Mouse (Mus musculus) embryonic facial prominence, embryonic 15.5 days (tissue): ENCODE measurements around the gene Sec24b. TPM values are rescaled to one million over a fixed set of nuclear protein-coding genes. Genes with fewer than 3 reads are reported as not detected.

Source experiments
- ATAC-seq: fragments of 200-750 bp; cut with Nextera tagmentation; 2 replicates; pipeline ENCODE4 v1.8.0; 2017; ENCODE audit warnings: low read depth, moderate TSS enrichment; ENCODE audit not compliant: insufficient number of reproducible peaks, low FRiP score, low TSS enrichment
- H3K27ac ChIP-seq: fragments of 300-500 bp; sonication (generic); replicated peaks from 2 replicates; pipeline ENCODE4 v1.5.1; 2015; ENCODE audit warnings: mild to moderate bottlenecking, inconsistent platforms
- H3K27me3 ChIP-seq: fragments of 300-500 bp; sonication (generic); 2 replicates; pipeline ENCODE4 v1.6.1; 2015; ENCODE audit warnings: inconsistent platforms
- H3K36me3 ChIP-seq: fragments of 300-500 bp; sonication (generic); 2 replicates; pipeline ENCODE4 v1.6.1; 2015; ENCODE audit warnings: mild to moderate bottlenecking, inconsistent platforms
- H3K4me1 ChIP-seq: fragments of 300-500 bp; sonication (generic); 2 replicates; pipeline ENCODE4 v1.6.1; 2015; ENCODE audit warnings: inconsistent platforms
- H3K4me2 ChIP-seq: fragments of 300-500 bp; sonication (generic); replicated peaks from 2 replicates; pipeline ENCODE4 v1.6.1; 2015; ENCODE audit warnings: mild to moderate bottlenecking, inconsistent platforms
- H3K4me3 ChIP-seq: fragments of 300-500 bp; sonication (generic); replicated peaks from 2 replicates; pipeline ENCODE4 v1.5.1; 2015; ENCODE audit warnings: mild to moderate bottlenecking, inconsistent platforms
- H3K9ac ChIP-seq: fragments of 300-500 bp; sonication (generic); 2 replicates; pipeline ENCODE4 v1.6.1; 2015; ENCODE audit warnings: inconsistent platforms
- H3K9me3 ChIP-seq: fragments of 300-500 bp; sonication (generic); replicated peaks from 2 replicates; pipeline ENCODE4 v1.6.1; 2016; ENCODE audit warnings: inconsistent platforms
- WGBS: fragments of 180-500 bp; shearing (Covaris S2); methylation state at CpG from one replicate; pipeline ENCODE4 v1.1.7; 2015; 5-methylcytosine and 5-hydroxymethylcytosine counted together
- polyA plus RNA-seq: library from polyadenylated mRNA; unstranded; fragments of >200 nt; fragmentation: Nextera tagmentation; extraction: Ambion mirVana; gene quantifications from 2 replicates; pipeline ENCODE4 v1.2.1, GENCODE M21; 2015

Sec24b gene
- polyA plus RNA-seq, 1 experiment from 2014 or later, result 36.3 TPM

DNA sequence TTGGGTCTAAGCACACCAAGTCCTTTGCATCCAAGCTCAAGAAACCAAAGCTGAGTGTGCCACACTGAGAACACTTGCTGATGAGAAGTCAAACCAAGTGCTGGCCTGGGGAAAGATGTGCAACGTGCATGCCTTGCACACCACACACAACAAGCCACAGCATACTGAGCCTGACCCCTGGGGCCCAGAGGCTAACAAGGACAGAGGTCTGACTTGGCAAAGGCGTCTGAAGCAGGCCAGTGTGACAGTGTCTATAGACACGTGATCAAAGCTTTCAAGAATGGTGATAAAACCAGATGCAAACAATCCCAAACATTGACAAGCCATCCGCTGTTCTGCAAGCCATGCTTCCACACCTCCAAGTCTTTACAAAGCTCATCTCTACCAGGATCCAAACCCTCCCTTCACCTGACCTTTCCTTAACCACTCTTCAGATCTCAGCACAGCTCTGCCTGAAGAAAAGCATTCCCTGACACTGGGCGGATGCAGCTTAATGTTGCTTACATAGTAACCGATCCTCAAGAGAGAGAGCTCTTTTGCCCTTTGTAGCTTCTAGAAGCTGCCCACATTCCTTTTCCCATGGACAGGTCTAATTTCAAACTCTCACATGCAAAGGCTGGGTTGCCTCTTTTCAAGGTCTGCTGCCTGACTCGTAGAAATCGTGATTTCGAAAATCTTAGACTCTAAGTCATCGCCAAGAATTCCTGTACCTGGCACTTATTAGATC lies 7.8 kb downstream of the Sec24b start:
- H3K9ac ChIP-seq, result no peak overlapping the region
- H3K27ac ChIP-seq, result no peak overlapping the region
- no peaks in the 10 kb centered on the region for H3K27me3 ChIP-seq
- H3K4me2 ChIP-seq, result no peak overlapping the region
- no peak for ATAC-seq
- H3K4me3 ChIP-seq, result no peak overlapping the region
- H3K36me3 ChIP-seq, result no peaks in the 10 kb centered on the region
- 54% methylated on average over 10 of the region's 10 CpGs for WGBS
- no peaks in the 10 kb centered on the region for H3K9me3 ChIP-seq
- H3K4me1 ChIP-seq, result peaks cover 42% of the 10 kb centered on the region

DNA sequence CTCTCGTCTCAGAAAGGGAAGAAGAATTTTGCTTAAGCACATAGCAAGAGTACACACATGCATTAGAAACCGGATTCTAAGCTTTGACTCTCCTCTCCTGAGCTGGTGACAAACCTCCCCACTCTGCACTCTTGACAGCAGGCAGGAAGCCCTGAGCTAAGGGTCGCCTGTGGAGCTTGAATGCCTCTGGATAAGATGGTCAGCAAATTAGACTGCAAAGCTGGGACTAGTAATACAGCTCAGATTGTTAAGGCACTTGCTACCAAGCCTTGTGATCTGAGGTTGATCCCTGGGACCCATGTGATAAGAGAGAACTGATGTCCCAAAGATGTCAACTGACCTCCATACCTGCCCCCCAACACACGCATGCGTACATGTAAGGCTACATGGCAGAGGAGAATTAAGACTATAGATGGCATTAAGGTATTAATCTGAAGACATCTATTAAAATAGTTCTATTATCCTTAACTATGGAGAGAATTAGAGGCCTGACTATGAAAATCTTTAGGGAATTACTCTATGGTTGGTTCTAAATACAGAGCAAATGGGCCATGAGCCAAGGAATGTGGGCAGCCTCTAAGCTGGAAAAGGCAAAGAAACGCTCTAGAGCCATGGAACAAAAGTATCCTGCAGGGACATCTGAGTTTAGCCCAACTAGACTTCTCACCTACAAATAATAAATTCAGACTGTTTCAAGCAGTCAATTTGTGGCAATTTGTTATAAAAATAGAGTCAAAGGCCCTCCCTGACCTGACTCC lies 8.6 kb downstream of the Sec24b start:
- WGBS, result 64% methylated on average over 6 of the region's 6 CpGs
- no peaks in the 10 kb centered on the region for H3K9me3 ChIP-seq
- H3K4me3 ChIP-seq, result no peak overlapping the region
- no peaks in the 10 kb centered on the region for H3K27me3 ChIP-seq
- H3K9ac ChIP-seq, result no peak overlapping the region
- no peaks in the 10 kb centered on the region for H3K36me3 ChIP-seq
- ATAC-seq, result no peak
- H3K4me1 ChIP-seq, result peaks cover 35% of the 10 kb centered on the region
- no peak overlapping the region for H3K27ac ChIP-seq
- no peak overlapping the region for H3K4me2 ChIP-seq

DNA sequence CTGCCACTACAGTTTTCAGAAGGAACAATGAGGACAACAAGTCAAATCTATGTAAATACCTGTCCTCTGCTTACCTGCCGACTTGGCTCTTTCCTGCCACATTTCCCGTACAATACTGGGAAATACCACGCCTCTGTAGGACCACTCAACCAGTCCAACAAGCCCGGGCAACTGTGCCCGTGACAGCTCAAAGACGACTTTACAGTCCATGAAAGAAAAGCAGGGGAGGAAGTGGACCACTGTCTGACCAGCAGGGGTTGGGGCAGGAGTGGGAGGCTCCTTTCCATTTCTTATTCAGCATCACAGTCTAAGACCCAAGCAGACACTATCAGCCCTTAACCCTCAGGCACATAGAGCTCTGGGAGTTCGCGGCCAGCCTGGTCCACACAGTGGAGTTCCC lies 9.2 kb downstream of the Sec24b start:
- no peak overlapping the region for H3K4me3 ChIP-seq
- no peaks in the 10 kb centered on the region for H3K36me3 ChIP-seq
- WGBS, result 82% methylated on average over 8 of the region's 8 CpGs
- H3K4me2 ChIP-seq, result no peak overlapping the region
- no peaks in the 10 kb centered on the region for H3K27me3 ChIP-seq
- no peaks in the 10 kb centered on the region for H3K9me3 ChIP-seq
- no peak overlapping the region for H3K27ac ChIP-seq
- no peak for ATAC-seq
- H3K4me1 ChIP-seq, result peaks cover 31% of the 10 kb centered on the region
- no peak overlapping the region for H3K9ac ChIP-seq

DNA sequence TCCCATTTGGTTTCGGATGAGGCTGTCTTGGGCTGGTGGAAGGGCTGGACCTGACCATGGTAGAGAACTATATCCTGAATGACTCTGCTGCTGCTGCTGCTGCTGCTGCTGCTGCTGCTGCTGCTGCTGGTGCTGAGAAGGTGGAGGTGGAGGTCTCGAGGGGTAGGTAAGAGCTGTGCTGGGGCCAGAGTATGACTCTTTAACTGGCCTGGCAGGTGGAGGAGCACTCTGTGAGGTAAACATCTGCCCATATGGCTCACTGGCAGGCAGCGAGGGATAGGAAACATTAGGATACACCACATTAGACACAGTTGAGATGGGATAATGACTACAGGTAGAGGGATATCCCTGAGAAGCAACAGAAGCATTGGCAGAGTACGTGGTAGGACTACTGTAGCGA lies 20.6 kb downstream of the Sec24b start:
- H3K27ac ChIP-seq, result no peak overlapping the region
- WGBS, result 91% methylated on average over 5 of the region's 5 CpGs
- peaks cover 6% of the 10 kb centered on the region; the same call in 1 of the 2 replicates for H3K9me3 ChIP-seq
- no peak overlapping the region for H3K4me2 ChIP-seq
- ATAC-seq, result no peak
- H3K4me1 ChIP-seq, result no peaks in the 10 kb centered on the region
- H3K36me3 ChIP-seq, result peaks cover 47% of the 10 kb centered on the region
- no peaks in the 10 kb centered on the region for H3K27me3 ChIP-seq
- no peak overlapping the region for H3K9ac ChIP-seq
- H3K4me3 ChIP-seq, result no peak overlapping the region

DNA sequence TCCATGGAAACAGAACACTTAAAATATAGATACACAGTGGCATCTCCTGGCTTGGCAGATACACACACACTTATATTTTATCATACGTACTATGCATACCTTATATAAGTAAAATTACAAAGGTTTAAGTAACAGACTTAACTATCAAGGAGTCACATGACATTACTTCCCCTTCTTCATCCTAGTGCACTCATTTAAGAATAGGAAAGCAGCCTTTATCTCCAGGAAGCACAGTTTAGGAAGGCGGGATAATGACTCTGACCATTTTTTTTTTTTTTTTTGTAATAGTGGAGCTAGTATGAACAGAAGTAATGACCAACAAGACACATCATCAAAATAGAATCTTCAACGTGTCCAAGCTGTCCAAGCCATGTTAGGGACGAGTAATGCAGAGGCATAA lies 21.3 kb downstream of the Sec24b start:
- no peak for ATAC-seq
- Histone ChIP-seq H3K4me1 (no peaks in the 10 kb centered on the region), H3K9ac (no peak overlapping the region), H3K4me3 (no peak overlapping the region), H3K9me3 (peaks cover 6% of the 10 kb centered on the region; the same call in 1 of the 2 replicates), H3K27ac (no peak overlapping the region), H3K4me2 (no peak overlapping the region), H3K36me3 (peaks cover 53% of the 10 kb centered on the region), H3K27me3 (no peaks in the 10 kb centered on the region)
- WGBS, result 94% methylated on average over 4 of the region's 4 CpGs

DNA sequence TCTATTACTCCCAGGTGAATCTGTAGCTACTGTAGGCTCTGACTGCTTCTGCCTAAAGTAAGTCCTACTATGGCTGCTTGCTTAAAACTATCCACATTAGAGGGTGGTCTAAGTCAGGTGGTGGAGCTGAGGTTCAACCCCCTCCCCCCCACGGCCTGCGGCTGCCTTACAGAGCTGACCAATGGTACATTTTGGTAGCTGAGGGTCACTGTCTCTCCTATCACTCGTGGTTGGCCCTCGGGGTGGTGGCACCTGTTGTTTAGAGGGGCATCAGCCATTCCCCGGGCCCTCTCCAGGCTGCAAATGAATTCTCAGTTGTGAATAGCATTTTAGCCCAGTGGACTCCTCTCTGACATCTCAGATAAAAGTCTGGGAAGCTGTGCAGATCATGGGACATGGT lies 32.6 kb downstream of the Sec24b start:
- H3K9ac ChIP-seq, result no peak overlapping the region
- no peak overlapping the region for H3K27ac ChIP-seq
- H3K4me3 ChIP-seq, result no peak overlapping the region
- H3K36me3 ChIP-seq, result peaks cover 74% of the 10 kb centered on the region
- H3K27me3 ChIP-seq, result no peaks in the 10 kb centered on the region
- H3K4me2 ChIP-seq, result no peak overlapping the region
- 95% methylated on average over 5 of the region's 5 CpGs for WGBS
- H3K9me3 ChIP-seq, result no peaks in the 10 kb centered on the region
- no peak for ATAC-seq
- H3K4me1 ChIP-seq, result no peaks in the 10 kb centered on the region

DNA sequence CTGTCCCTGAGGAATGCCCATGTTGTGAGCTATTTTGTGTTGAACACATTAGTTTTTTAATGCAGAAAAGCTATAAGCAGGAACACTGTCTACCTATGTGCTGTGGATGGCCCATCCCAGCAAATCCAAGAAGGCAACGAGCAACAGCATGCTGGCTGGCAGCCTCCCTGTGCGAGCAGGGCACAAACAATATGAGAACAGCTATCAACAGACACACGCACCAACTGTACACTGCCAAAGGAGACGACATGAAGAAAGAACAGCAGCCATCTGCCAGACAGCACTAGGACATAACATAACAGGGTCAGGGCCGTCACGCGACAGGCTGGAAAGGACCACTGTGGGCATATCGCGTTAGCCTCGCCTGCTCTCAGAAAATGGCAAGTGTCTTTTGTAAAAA lies 35.2 kb downstream of the Sec24b start:
- Histone ChIP-seq H3K9ac (no peak overlapping the region), H3K4me1 (no peaks in the 10 kb centered on the region), H3K4me2 (no peak overlapping the region), H3K27ac (no peak overlapping the region), H3K36me3 (peaks cover 67% of the 10 kb centered on the region), H3K9me3 (no peaks in the 10 kb centered on the region), H3K4me3 (no peak overlapping the region), H3K27me3 (no peaks in the 10 kb centered on the region)
- WGBS, result 91% methylated on average over 10 of the region's 10 CpGs
- no peak for ATAC-seq

DNA sequence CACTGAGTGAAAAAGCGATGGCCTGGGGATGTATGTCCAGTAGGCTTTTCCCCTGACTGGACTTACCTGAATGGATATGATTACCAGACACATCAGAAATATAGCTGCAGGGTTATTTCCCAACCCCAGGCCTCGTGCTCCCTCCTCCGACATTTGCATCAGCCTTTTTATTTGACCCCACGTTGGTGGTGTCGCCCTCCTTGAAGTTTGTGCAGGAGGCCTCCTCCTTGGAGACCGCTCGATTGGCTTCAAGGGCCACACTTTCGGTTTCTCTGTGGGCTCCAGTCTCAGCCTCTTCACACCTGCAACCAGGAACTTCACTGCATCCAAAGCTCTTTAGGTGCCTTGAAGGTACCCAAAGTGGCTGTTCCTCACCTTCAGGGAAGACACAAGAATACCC lies 35.8 kb downstream of the Sec24b start:
- Histone ChIP-seq H3K27ac (no peak overlapping the region), H3K36me3 (peaks cover 63% of the 10 kb centered on the region), H3K4me2 (no peak overlapping the region), H3K27me3 (no peaks in the 10 kb centered on the region), H3K4me3 (no peak overlapping the region), H3K9ac (no peak overlapping the region), H3K4me1 (no peaks in the 10 kb centered on the region), H3K9me3 (no peaks in the 10 kb centered on the region)
- 92% methylated on average over 8 of the region's 8 CpGs for WGBS
- ATAC-seq, result no peak

DNA sequence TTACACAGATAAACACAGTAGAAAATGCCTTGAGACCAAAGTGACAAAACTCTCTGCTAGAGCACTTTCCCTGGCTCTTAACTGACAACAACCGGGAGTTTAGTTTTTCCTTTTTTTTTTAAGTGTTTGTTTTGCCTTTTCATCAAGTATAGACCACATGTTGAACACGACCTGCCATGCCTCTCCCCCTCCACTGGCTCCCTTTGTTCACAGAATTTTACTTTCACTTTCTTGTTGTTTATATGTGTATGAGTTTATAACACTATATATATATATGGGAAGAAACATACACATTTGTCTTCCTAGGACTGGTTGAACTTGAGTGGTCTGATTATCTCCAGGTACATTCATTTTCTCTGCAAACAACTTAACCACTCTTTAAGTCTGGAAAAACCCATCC lies 48.4 kb downstream of the Sec24b start:
- H3K9ac ChIP-seq, result no peak overlapping the region
- peaks cover 24% of the 10 kb centered on the region for H3K36me3 ChIP-seq
- no peaks in the 10 kb centered on the region for H3K4me1 ChIP-seq
- no peaks in the 10 kb centered on the region for H3K9me3 ChIP-seq
- H3K27me3 ChIP-seq, result no peaks in the 10 kb centered on the region
- ATAC-seq, result no peak
- 64% methylated on average over 2 of the region's 2 CpGs for WGBS
- H3K4me2 ChIP-seq, result no peak overlapping the region
- H3K4me3 ChIP-seq, result no peak overlapping the region
- no peak overlapping the region for H3K27ac ChIP-seq

DNA sequence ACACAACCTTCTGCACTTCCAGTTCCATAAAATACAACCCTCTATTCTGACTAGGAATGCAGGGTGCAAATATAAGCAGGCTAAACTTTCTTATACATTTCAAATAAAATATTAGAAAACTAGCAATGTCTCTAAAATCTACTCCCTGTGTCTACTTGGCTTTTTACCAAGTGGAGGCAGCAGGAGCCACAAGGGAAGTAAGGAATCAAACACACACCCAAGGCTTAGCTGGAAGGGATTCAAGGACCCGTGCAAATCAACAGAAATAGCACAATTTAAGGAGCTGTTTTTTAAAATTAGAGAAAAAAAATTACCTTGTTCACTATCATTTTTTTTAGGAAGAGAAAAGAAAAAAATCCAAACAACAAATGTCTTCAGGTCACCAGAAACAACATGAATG lies 50.1 kb downstream of the Sec24b start:
- no peak overlapping the region for H3K4me2 ChIP-seq
- no peaks in the 10 kb centered on the region for H3K9me3 ChIP-seq
- H3K9ac ChIP-seq, result no peak overlapping the region
- H3K27ac ChIP-seq, result no peak overlapping the region
- no peak overlapping the region for H3K4me3 ChIP-seq
- ATAC-seq, result no peak
- H3K4me1 ChIP-seq, result no peaks in the 10 kb centered on the region
- WGBS, result 61% methylated on average over 1 of the region's 1 CpGs
- H3K27me3 ChIP-seq, result no peaks in the 10 kb centered on the region
- H3K36me3 ChIP-seq, result peaks cover 30% of the 10 kb centered on the region

DNA sequence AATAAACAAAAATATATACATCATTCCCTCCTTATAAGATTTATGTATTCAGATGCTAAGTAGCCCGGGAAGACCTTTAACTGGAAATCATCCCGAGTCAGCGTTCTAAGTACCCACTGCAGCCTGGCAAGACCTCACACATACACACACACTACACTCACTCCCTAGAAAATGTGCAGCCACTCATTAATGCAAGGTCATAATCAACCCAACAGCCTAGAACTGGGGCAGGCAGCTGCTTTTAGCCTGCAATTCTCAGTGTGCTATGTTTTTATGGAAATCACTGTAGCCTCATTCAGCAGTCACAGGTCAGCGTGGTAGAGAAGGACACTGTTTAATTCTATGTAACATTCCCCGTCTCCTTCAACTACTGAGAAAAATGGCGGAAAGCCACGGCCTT lies 55.2 kb downstream of the Sec24b start:
- Histone ChIP-seq H3K9ac (no peak overlapping the region), H3K9me3 (no peaks in the 10 kb centered on the region), H3K4me3 (no peak overlapping the region), H3K4me2 (no peak overlapping the region), H3K36me3 (peaks cover 67% of the 10 kb centered on the region), H3K27ac (no peak overlapping the region), H3K4me1 (no peaks in the 10 kb centered on the region), H3K27me3 (no peaks in the 10 kb centered on the region)
- no peak for ATAC-seq
- WGBS, result 93% methylated on average over 7 of the region's 7 CpGs

DNA sequence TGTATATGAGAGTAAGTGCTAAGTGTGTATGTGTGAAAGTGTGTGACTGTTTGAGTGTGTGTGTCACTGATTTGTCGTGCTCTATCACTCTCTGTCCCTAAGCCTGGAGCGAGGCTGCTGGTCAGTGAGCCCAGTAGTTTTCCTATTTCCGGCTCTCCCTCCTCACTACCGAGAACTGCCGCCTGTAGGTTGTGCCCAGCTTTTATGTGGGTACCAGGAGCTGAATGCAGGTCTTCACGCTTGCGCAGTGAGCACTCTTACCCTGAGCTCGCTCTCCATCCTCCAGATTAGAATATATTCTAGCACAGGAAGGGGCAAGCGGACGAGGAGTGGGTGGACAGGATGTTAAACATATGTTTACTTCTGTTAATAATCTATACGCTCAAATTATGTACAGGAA lies 60.4 kb downstream of the Sec24b start:
- 94% methylated on average over 11 of the region's 11 CpGs for WGBS
- ATAC-seq, result no peak
- Histone ChIP-seq H3K9ac (no peak overlapping the region), H3K9me3 (no peaks in the 10 kb centered on the region), H3K27me3 (no peaks in the 10 kb centered on the region), H3K4me2 (no peak overlapping the region), H3K27ac (no peak overlapping the region), H3K36me3 (peaks cover 88% of the 10 kb centered on the region), H3K4me3 (no peak overlapping the region), H3K4me1 (no peaks in the 10 kb centered on the region)
